Mouse (Mus musculus): Measurements from ENCODE around the gene Ube2n.
A peak's percentile ranks its signal among the peaks of the same experiment; 100 is the strongest.

The Ube2n gene

GRCm38 (mm10) chr10:95557337-95557828 lies 42.4 kb downstream of the Ube2n start:
- no peak for DNase-seq (ENCODE audit: low spot score in 2 of 2)

- DNase-seq (ENCODE audit: low spot score in 2 of 2) = no peak
These were observed 44.5 kb downstream of the Ube2n start for GRCm38 (mm10) chr10:95559426-95559825.

- DNase-seq (ENCODE audit: low spot score in 2 of 2) = no peak
These were observed 45.5 kb downstream of the Ube2n start for GRCm38 (mm10) chr10:95560394-95560983.

- no peak for DNase-seq (ENCODE audit: low spot score in 2 of 2)
These were observed 46.7 kb downstream of the Ube2n start for GRCm38 (mm10) chr10:95561616-95562015.

GRCm38 (mm10) chr10:95562395-95562794 lies 47.5 kb downstream of the Ube2n start:
- DNase-seq (ENCODE audit: low spot score in 2 of 2) = no peak

- peak in 1 of 2 experiments; percentile 56 for DNase-seq (ENCODE audit: low spot score in 2 of 2)
These were observed 48.2 kb downstream of the Ube2n start for GRCm38 (mm10) chr10:95562859-95563841.

- DNase-seq (ENCODE audit: low spot score in 2 of 2) = peak; percentile 67 to 74
These were observed 49.2 kb downstream of the Ube2n start, which contains the start of gene Nudt4 for GRCm38 (mm10) chr10:95563851-95564845. Gene Nudt4 (minus strand): TSS chr10:95564146.

GRCm38 (mm10) chr10:95565156-95565854 lies 50.4 kb downstream of the Ube2n start:
- no peak for DNase-seq (ENCODE audit: low spot score in 2 of 2)

- no peak for DNase-seq (ENCODE audit: low spot score in 2 of 2)
These were observed 51.8 kb downstream of the Ube2n start for GRCm38 (mm10) chr10:95566786-95567185.

GRCm38 (mm10) chr10:95567550-95567949 lies 52.6 kb downstream of the Ube2n start:
- no peak for DNase-seq (ENCODE audit: low spot score in 2 of 2)

GRCm38 (mm10) chr10:95568016-95568415 lies 53.1 kb downstream of the Ube2n start:
- DNase-seq (ENCODE audit: low spot score in 2 of 2) = no peak

GRCm38 (mm10) chr10:95569441-95569840 lies 54.5 kb downstream of the Ube2n start:
- DNase-seq (ENCODE audit: low spot score in 2 of 2) = no peak

- no peak for DNase-seq (ENCODE audit: low spot score in 2 of 2)
These were observed 60.0 kb downstream of the Ube2n start for GRCm38 (mm10) chr10:95574994-95575393.

GRCm38 (mm10) chr10:95575839-95576380 lies 61.0 kb downstream of the Ube2n start:
- no peak for DNase-seq (ENCODE audit: low spot score in 2 of 2)

GRCm38 (mm10) chr10:95576876-95577566 lies 62.1 kb downstream of the Ube2n start:
- no peak for DNase-seq (ENCODE audit: low spot score in 2 of 2)

- DNase-seq (ENCODE audit: low spot score in 2 of 2) = no peak
These were observed 62.6 kb downstream of the Ube2n start for GRCm38 (mm10) chr10:95577567-95577950.

- DNase-seq (ENCODE audit: low spot score in 2 of 2) = no peak
These were observed 70.6 kb downstream of the Ube2n start for GRCm38 (mm10) chr10:95585554-95585953.

GRCm38 (mm10) chr10:95587509-95588220 lies 72.7 kb downstream of the Ube2n start:
- no peak for DNase-seq (ENCODE audit: low spot score in 2 of 2)

- no peak for DNase-seq (ENCODE audit: low spot score in 2 of 2)
These were observed 74.3 kb downstream of the Ube2n start for GRCm38 (mm10) chr10:95589196-95589595.
